Mouse (Mus musculus): Measurements from ENCODE around the gene Espn.

Gene Espn

DNA sequence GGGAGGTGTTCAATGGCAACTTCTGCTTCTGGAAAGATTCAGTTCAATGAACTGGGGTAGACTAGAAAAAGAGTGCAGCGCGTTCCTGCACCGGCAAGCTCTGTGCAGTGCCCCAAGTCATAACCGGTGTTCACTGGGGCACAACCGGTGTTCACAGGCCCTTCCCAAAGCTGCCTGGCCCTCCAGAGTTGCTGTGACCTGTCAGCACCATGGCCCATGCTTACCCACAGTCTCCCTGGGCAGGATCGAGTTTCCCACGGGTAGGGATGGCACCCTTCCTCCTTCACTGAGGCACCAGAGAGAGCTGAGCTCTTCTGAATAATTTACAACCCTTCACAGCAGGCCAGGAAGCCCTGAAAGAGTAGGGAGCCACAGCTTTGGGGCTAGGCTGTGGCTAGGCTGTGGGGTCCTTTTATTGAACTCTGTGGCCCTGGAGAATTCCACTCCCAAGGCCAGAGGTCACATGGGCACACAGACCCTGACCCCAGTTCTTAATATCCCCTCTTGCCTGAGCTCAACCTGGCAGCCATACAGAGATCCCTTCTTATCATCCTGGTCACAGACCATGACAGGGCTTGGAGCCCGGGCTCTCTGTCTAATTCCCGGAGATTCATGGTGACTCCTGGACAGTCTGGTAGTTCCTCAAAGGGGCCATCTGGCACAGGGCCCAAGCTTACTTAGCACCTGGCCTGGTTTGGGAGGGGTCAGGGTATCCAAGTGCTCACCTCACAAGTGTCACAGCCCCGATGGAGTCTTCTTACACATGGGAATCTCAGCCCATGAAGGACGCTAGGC is 5.9 kb downstream of the Espn start:
- DNase-seq (ENCODE audit: low spot score): no peak

DNA sequence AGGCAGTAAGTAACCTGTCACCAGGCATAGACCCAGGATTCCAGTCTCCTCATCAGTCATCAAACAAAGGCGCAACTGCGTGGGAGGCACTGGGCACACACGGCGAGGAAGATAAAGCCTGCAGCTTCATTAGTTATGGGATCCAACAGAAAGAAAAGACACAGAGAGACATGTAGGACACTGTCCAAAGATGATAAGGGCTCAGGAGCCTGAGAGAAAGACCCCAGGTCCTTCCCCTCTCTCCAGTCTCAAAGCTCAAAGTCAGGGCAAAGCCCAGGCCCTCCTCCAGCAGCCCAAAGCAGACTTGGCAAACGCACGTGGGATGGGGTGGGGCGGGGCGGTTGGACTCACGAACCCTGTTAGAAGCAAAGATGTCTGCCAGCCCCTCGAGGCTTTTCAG is 6.7 kb downstream of the Espn start:
- no peak for DNase-seq (ENCODE audit: low spot score)

DNA sequence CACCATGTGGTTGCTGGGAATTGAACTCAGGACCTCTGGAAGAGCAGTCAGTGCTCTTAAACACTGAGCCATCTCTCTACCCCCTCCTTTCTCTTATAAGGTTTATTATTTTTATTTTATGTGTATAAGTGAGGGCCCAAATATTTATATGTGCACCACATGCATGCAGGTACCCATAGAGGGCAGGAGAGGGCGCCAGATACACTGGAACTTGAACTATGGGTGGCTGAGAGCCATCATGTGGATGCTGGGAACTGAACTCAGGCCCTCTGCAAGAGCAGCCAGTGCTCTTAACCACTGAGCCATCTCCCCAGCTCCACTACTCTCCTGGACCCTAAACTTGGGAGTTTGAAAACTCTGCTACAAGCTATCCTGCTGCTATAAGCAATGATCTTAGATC is 8.5 kb downstream of the Espn start:
- DNase-seq (ENCODE audit: low spot score): no peak

DNA sequence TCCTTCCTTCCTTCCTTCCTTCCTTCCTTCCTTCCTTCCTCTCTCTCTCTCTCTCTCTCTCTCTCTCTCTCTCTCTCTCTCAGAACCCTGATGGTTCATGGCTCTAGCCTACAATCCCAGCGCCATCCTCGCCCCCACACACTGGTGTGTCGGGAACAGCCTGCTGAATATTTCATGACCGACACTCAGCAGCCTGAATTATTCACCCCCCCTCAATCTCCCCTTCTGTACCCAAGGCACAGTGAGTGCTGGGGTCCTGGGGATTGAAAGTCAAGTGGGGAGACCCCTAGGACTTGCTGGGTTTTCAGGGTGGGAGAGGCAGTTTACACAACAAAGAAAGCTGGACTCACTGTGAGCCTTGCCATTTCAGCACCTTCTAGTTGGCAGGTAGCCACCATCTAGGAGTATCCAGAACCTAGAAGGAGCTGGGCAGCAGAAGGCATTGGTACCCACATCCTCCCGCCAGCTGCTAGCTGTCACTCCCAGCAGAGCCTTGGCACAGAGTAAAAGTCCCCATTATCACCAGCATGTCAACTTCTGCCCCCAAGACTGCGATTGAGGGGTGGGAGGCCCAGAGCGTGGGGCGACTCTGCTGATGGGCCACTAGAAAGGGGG is 10.5 kb downstream of the Espn start:
- DNase-seq (ENCODE audit: low spot score): no peak

DNA sequence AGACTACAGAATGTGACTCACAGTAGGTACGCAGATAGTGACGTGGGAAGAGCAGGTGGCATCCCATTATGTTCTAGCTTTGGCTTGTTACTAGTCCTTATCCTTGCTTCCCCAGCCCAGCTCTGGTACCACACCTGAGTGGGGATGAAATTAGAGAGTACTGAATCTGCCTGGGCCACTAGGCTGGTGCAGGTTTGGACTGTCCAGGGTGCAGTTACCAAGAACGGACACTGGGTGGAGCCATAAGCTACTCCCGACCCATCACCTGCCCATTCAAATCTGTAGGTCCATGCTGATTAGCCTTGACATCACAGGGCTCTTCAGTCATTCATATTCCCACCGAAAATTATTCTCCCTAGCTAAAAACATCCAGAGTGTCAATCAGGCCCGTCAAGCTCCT is 11.7 kb downstream of the Espn start:
- no peak for DNase-seq (ENCODE audit: low spot score)

- peak; percentile 96 for DNase-seq (ENCODE audit: low spot score)
These were observed 13.5 kb downstream of the Espn start for GRCm38 (mm10) chr4:152138497-152139260.

GRCm38 (mm10) chr4:152136876-152137250 is 15.3 kb downstream of the Espn start:
- no peak for DNase-seq (ENCODE audit: low spot score)

DNA sequence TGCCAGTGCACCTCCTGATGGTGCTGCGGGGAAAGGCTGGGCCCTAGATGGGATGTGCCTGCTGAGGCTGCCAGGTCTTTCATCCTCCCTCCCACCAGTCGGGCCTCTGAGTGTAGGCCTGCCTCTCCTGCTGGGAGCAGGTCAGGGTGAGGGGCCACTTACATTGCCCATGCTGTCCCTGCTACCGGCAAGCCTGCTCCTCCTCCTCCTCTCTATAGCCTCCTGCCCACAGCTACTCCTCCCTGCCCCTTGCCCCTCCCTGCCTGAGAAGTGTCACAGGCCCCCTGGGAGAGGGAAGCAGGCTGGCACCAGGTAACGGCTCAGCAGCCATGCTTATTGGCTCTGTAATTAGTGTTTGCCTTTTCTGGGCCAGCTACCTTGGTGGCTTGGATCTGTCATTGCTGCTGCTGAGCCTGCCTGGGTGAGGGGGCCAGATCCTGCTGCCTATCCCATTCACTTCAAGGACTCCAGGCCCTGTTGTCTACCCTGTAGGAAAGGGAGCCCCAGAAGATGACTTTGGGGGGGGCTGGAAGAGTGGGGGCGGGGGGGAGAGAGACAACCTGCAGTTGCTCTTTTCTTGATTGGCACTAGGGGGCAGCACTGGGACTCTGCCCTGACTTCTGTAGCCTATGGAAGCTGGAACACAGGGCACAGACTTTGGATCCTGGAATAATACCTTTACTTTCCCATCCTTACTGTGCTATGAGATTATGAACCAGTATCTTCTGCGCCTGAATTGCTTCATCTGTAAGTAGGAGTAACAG is 15.9 kb downstream of the Espn start:
- DNase-seq (ENCODE audit: low spot score): no peak

DNA sequence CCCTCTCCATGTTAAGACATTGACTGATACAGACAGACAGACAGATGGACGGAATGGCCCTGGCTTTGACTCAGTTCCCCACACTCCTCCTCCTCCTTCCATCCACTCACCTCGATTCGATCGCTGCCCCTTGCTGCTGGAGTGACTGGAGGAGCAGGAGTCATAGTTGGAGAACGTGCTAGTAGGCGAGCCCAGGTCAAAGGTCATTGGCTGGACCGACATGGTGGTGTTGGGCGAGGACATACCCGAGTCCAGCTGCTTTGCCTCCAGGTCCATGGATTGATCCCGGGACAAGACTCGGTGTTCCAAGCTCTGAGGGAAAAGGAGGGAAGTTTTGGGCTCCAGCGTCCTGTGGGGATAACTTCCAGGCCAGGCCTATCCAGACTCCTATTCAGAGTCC is 16.8 kb downstream of the Espn start:
- no peak for DNase-seq (ENCODE audit: low spot score)

DNA sequence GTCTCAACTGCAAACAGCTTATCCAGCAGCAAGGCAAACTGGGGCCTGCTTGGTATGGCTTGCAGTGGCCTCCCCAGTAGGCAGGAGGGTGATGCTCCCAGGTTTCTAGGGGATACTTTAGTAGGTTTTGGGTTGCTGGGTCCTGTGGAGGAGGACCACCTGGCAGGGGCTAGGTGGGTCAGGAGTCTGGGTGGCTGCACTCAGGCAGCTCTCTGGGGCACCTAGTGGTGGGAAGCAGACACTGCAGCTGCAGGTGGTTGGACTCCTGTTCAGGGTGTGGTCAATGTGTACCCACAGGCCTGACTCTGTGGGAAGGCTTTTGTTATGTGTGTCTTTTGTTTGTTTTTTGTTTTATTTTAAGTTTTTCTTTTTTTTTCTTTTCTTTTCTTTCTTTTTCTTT is 17.7 kb downstream of the Espn start:
- peak; percentile 70 for DNase-seq (ENCODE audit: low spot score)

DNA sequence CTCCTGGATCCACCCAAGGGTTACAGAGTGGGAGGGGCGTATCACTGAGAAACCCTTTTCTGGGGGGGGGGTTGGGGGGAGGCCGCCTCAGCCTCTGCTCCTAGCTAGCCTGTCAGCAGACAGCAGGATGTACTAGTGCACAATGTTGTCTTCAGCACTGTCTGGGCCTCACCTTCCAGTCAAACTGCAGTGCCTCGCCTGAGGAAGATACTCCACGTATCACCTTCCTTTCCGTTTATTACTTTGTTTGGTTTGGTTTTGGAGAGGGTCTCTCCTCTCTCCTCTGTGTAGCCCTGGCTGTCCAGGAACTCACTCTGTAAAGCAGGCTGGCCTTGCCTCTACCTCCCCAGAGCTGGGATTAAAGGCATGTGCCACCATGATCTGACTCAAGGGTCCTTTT is 19.0 kb downstream of the Espn start:
- DNase-seq (ENCODE audit: low spot score): no peak

DNA sequence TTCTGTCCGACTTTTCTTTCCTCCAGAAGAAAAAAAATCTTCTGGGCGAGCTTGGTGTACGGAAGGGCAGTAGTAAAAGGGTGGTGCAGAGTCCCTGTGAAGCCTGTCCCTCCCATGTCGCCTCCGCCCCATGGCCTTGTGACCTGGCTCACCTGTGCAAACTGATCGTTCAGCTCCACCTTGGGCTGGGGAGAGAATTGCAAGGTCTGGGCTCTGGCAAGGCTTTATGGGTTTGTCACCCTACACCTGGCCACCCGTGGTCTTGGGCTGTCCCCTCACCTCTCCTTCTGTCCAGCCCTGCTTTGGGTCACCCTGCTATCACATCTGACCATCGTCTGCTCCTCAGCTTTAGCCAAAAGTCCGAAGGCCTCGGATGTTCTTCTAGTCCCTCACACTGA is 19.4 kb downstream of the Espn start:
- no peak for DNase-seq (ENCODE audit: low spot score)

- no peak for DNase-seq (ENCODE audit: low spot score)
These were observed 20.1 kb downstream of the Espn start for GRCm38 (mm10) chr4:152131809-152132771.

- peak; percentile 83 for DNase-seq (ENCODE audit: low spot score)
These were observed 21.2 kb downstream of the Espn start for GRCm38 (mm10) chr4:152130771-152131653.

DNA sequence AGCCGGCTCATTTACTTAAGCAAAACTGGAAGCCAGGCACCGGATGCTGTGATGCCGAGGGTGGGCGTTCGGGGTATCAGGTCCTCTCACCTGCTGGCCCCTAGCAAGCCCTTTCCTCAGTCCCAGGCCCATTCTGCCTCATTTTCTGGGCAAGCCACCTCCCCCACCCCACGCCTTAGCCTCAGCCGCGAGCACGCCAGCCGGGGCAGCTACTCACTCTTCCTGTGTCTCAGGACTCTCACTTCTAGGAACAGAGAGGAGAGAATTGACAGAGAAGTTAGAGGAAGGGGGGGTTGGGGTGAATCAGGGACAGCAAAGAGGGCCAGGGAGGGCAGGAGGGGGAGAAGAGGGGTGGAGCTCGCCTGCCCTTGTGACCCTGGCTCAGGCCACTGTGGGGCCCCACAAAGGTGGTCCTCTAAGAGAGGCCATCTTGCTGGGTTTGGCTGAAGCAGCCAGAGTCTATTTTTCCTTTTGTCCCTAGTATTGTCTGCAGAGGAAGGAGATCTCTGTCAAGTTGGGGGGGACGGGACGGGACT is 22.7 kb downstream of the Espn start:
- DNase-seq (ENCODE audit: low spot score): no peak

GRCm38 (mm10) chr4:152128784-152129183 is 23.4 kb downstream of the Espn start:
- DNase-seq (ENCODE audit: low spot score): no peak

- no peak for DNase-seq (ENCODE audit: low spot score)
These were observed 24.3 kb downstream of the Espn start for GRCm38 (mm10) chr4:152127884-152128283.

DNA sequence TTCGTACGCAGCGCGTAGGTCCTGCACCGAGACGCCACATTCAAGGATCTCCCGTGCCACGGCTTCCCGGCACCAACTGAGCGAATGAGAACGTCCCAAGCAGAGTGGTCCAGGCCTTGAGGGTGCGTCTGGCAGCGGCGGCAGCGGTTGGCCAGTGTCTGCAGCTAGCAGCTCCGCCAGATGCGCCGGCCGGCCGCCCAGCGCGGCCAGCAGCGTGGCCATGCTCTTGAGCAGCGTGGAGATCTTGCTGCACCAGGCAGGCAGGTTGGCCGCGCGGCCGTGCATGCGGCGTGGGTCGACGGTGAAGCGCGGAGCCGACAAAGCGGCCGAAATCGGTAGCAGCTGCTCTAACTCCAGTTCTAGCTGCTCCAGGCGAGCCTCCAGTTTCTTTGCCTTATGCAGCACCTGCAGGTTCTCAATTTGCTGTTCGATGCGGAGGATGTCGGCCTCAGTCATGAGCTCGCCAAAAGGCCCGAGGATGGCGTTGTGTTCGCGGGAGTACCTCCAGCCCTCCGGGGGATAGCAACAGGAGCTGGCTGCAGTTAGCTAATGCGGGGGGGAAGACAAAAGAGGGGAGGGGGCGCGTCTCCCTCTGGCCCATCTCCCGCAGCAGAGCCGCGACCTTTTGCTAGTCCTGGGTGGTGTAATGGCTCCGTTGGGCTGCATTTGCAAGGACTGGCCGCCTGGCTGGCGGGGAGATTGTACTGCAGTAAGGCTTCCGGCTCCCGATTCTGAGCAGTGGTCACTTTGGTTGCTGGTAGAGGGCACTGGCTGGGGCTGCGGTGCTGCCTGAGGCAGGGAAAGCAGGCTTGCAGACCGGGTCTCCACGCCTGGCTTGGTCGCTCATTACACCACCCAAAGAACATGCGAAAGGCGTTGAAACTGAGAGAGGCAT is 25.9 kb downstream of the Espn start:
- DNase-seq (ENCODE audit: low spot score): no peak
